Mouse (Mus musculus) olfactory bulb, adult 2 months (tissue): ENCODE data around the gene Adgra1.

Experiments used
- CTCF ChIP-seq: fragments of 200-500 bp; IDR thresholded peaks from 2 replicates; pipeline ENCODE4 v1.5.1; 2012; ENCODE audit warnings: low read depth, mild to moderate bottlenecking, low read length, moderate library complexity; ENCODE audit not compliant: insufficient read depth
- POLR2A ChIP-seq: fragments of 200-500 bp; IDR thresholded peaks from 2 replicates; pipeline ENCODE4 v1.6.1; 2012; ENCODE audit warnings: mild to moderate bottlenecking, low read depth, low read length, moderate library complexity; ENCODE audit not compliant: insufficient read depth

DNA sequence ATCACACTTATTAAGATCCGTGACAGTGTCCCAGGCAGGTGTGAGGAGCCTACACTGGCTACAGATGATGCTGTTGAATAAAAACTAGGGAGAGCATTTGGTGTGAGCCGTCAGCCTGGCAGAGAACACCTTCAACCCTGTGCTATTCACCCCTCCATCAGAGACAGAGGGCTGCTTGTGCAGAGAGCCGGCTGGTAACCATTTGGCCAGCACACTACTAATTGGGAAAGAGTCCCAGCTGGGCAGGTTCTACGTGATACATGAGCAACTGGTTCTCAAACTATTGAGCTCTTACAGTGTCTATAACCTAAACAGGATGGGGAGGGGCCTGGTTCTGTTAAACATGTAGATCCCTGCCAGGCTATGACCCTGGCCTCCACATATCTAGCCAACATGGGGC lies 84.3 kb downstream of the Adgra1 start:
- TF ChIP-seq POLR2A (no peak), CTCF (no peak)
